Mouse (Mus musculus): ENCODE data around the gene Mettl17. TPM values are rescaled to one million over a fixed set of nuclear protein-coding genes. Genes with fewer than 3 reads are reported as not detected.

The Mettl17 gene
- polyA plus RNA-seq, 1 experiment from 2014 or later = 24.0 TPM

GRCm38 (mm10) chr14:51912391-51913061 is 27.9 kb downstream of the Mettl17 start:
- Histone ChIP-seq H3K9ac (ENCODE audit: low read length) (peak overlapping the region; percentile 88), H3K27ac (replicated peaks) (peak overlapping the region; percentile 95), H3K4me2 (replicated peaks; ENCODE audit: low read depth) (peak overlapping the region; percentile 96), H3K36me3 (ENCODE audit: control insufficient read depth, insufficient read depth, low read length) (peaks cover 9% of the 10 kb centered on the region), H3K27me3 (ENCODE audit: control insufficient read depth, insufficient read depth, low read length) (no peaks in the 10 kb centered on the region), H3K4me3 (ENCODE audit: low read depth, low read length) (peak overlapping the region; percentile 62), H3K4me1 (replicated peaks; ENCODE audit: control insufficient read depth, insufficient read depth) (peaks cover 4% of the 10 kb centered on the region; the same call in 1 of the 2 replicates), H3K9me3 (ENCODE audit: control insufficient read depth, low read length) (no peaks in the 10 kb centered on the region)
- ATAC-seq (ENCODE audit: low FRiP score, low TSS enrichment) (peak; percentile 22), DNase-seq (ENCODE audit: low spot score) (no peak)
- no peak for TF ChIP-seq EP300 (optimal IDR thresholded peaks at IDR 0.05)
- no peak for TF ChIP-seq CTCF (IDR thresholded peaks at IDR 0.05; ENCODE audit: low read depth)
- WGBS = 14% methylated on average over 14 of the region's 14 CpGs

GRCm38 (mm10) chr14:51913062-51913959 is 28.7 kb downstream of the Mettl17 start:
- Histone ChIP-seq H3K4me1 (replicated peaks; ENCODE audit: control insufficient read depth, insufficient read depth) (peaks cover 4% of the 10 kb centered on the region; the same call in 1 of the 2 replicates), H3K27ac (replicated peaks) (peak overlapping the region; percentile 95), H3K36me3 (ENCODE audit: control insufficient read depth, insufficient read depth, low read length) (peaks cover 7% of the 10 kb centered on the region), H3K27me3 (ENCODE audit: control insufficient read depth, insufficient read depth, low read length) (no peaks in the 10 kb centered on the region), H3K9me3 (ENCODE audit: control insufficient read depth, low read length) (no peaks in the 10 kb centered on the region), H3K4me3 (ENCODE audit: low read depth, low read length) (peak overlapping the region; percentile 62), H3K9ac (ENCODE audit: low read length) (peak overlapping the region; percentile 88), H3K4me2 (replicated peaks; ENCODE audit: low read depth) (peak overlapping the region; percentile 96)
- DNase-seq (ENCODE audit: low spot score) (peak; percentile 89), ATAC-seq (ENCODE audit: low FRiP score, low TSS enrichment) (peak; percentile 92)
- WGBS = under 1% methylated on average over 54 of the region's 58 CpGs
- no peak for TF ChIP-seq CTCF (IDR thresholded peaks at IDR 0.05; ENCODE audit: low read depth)
- peak; percentile 2 for TF ChIP-seq EP300 (optimal IDR thresholded peaks at IDR 0.05)

- 2% methylated on average over 22 of the region's 23 CpGs for WGBS
- DNase-seq (ENCODE audit: low spot score) = peak; percentile 76
- H3K36me3 ChIP-seq (ENCODE audit: control insufficient read depth, insufficient read depth, low read length) = peaks cover 5% of the 10 kb centered on the region; the same call in 1 of the 2 replicates
- H3K27ac ChIP-seq (replicated peaks) = peak within 1 kb of the TSS; percentile 95
- H3K27me3 ChIP-seq (ENCODE audit: control insufficient read depth, insufficient read depth, low read length) = no peaks in the 10 kb centered on the region
- TF ChIP-seq CTCF (IDR thresholded peaks at IDR 0.05; ENCODE audit: low read depth) (no peak), EP300 (optimal IDR thresholded peaks at IDR 0.05) (no peak)
- H3K4me3 ChIP-seq (ENCODE audit: low read depth, low read length) = peak within 1 kb of the TSS; percentile 62
- peak within 1 kb of the TSS; percentile 88 for H3K9ac ChIP-seq (ENCODE audit: low read length)
- H3K4me1 ChIP-seq (replicated peaks; ENCODE audit: control insufficient read depth, insufficient read depth) = peaks cover 4% of the 10 kb centered on the region; the same call in 1 of the 2 replicates
- no peaks in the 10 kb centered on the region for H3K9me3 ChIP-seq (ENCODE audit: control insufficient read depth, low read length)
- peak within 1 kb of the TSS; percentile 96 for H3K4me2 ChIP-seq (replicated peaks; ENCODE audit: low read depth)
- peak; percentile 81 for ATAC-seq (ENCODE audit: low FRiP score, low TSS enrichment)
Observed at GRCm38 (mm10) chr14:51913960-51914762, 29.5 kb downstream of the Mettl17 start, which contains the start of gene Ndrg2. TSS of gene Ndrg2 (minus strand) at chr14:51914158.

DNA sequence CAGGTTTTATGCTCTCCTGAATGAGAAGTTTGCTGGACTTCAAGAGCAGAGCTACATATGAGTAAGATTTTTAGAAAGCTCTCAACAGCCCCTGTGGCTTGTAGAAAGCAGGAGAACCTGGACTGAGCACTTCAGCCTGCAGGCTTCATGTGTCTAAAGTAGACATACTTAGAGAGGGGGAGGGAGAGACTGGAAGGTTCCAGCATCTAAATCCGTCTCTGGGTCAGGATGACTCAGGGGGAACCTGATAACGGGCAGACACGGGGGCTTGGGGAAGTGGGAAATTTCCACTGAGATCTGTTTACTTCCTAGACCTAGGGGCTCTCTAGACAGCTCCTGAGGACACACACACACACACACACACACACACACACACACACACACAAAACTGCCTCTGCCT is 30.4 kb downstream of the Mettl17 start:
- H3K9ac ChIP-seq (ENCODE audit: low read length) = no peak overlapping the region
- H3K9me3 ChIP-seq (ENCODE audit: control insufficient read depth, low read length) = no peaks in the 10 kb centered on the region
- peaks cover 4% of the 10 kb centered on the region; the same call in 1 of the 2 replicates for H3K4me1 ChIP-seq (replicated peaks; ENCODE audit: control insufficient read depth, insufficient read depth)
- 5% methylated on average over 3 of the region's 3 CpGs for WGBS
- H3K27me3 ChIP-seq (ENCODE audit: control insufficient read depth, insufficient read depth, low read length) = no peaks in the 10 kb centered on the region
- ATAC-seq (ENCODE audit: low FRiP score, low TSS enrichment) (no peak), DNase-seq (ENCODE audit: low spot score) (no peak)
- H3K27ac ChIP-seq (replicated peaks) = peak overlapping the region; percentile 95
- H3K4me3 ChIP-seq (ENCODE audit: low read depth, low read length) = no peak overlapping the region
- 0 out of 2 replicates have a peak, but pooled peaks cover under 1% of the 10 kb centered on the region for H3K36me3 ChIP-seq (ENCODE audit: control insufficient read depth, insufficient read depth, low read length)
- TF ChIP-seq CTCF (IDR thresholded peaks at IDR 0.05; ENCODE audit: low read depth) (no peak), EP300 (optimal IDR thresholded peaks at IDR 0.05) (no peak)
- no peak overlapping the region for H3K4me2 ChIP-seq (replicated peaks; ENCODE audit: low read depth)

- Histone ChIP-seq H3K4me2 (replicated peaks; ENCODE audit: low read depth) (no peak overlapping the region), H3K4me1 (replicated peaks; ENCODE audit: control insufficient read depth, insufficient read depth) (peaks cover 4% of the 10 kb centered on the region; the same call in 1 of the 2 replicates), H3K27me3 (ENCODE audit: control insufficient read depth, insufficient read depth, low read length) (no peaks in the 10 kb centered on the region), H3K36me3 (ENCODE audit: control insufficient read depth, insufficient read depth, low read length) (no peaks in the 10 kb centered on the region), H3K9me3 (ENCODE audit: control insufficient read depth, low read length) (no peaks in the 10 kb centered on the region), H3K9ac (ENCODE audit: low read length) (no peak overlapping the region), H3K27ac (replicated peaks) (no peak overlapping the region), H3K4me3 (ENCODE audit: low read depth, low read length) (no peak overlapping the region)
- TF ChIP-seq CTCF (IDR thresholded peaks at IDR 0.05; ENCODE audit: low read depth) (no peak), EP300 (optimal IDR thresholded peaks at IDR 0.05) (no peak)
- no peak for DNase-seq (ENCODE audit: low spot score)
- WGBS = 86% methylated on average over 4 of the region's 4 CpGs
- ATAC-seq (ENCODE audit: low FRiP score, low TSS enrichment) = no peak
Observed at GRCm38 (mm10) chr14:51916539-51916938, 31.9 kb downstream of the Mettl17 start.
